Mouse (Mus musculus): ENCODE measurements around the gene Gm49321.

GRCm38 (mm10) chr12:73890086-73890485, 47.4 kb upstream of the Gm49321 start:
- TF ChIP-seq POLR2A (IDR thresholded peaks at IDR 0.05; ENCODE audit: control insufficient read depth, low read depth, low read length) (no peak), CTCF (IDR thresholded peaks at IDR 0.05; ENCODE audit: control insufficient read depth, insufficient read depth, insufficient replicate concordance, low read depth, low read length) (no peak)
